Mouse (Mus musculus): ENCODE results near the gene Vmn2r79.
"Not testable (repeated sequence)": the region's sequence is repeated elsewhere in the genome, so short reads cannot be mapped to it uniquely, and the experiment has no call there.

Gene Vmn2r79

GRCm38 (mm10) chr7:86995815-86996214, at the start of gene Vmn2r79:
TSS of gene Vmn2r79 (plus strand) at chr7:86996115.
- DNase-seq (ENCODE audit: low spot score): not testable (repeated sequence)

- no peak for DNase-seq (ENCODE audit: low spot score)
Observed at GRCm38 (mm10) chr7:86994700-86995099, 1.2 kb upstream of the Vmn2r79 start.

DNA sequence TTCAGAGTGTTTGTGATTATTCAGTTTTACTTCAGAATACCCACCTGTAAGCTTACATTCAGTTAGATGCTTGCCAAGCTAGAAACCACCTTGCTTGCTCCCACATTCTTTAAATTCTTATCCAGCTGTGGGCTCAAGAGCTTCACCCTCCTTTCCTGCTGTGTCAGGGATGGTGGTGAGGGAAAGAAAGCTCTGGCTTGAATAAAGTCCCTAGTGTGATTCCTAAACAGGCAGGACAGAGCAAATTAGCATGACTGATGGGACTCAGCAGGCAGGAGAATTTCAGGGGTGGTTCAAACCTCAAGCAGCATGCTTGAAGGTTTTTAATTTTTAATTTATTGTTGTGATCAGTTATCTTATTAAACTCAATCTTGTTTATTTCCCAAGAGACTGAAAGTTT, 30.6 kb downstream of the Vmn2r79 start:
- not testable (repeated sequence) for DNase-seq (ENCODE audit: low spot score)

- no peak for DNase-seq (ENCODE audit: low spot score)
Observed at GRCm38 (mm10) chr7:87063576-87063975, 67.7 kb downstream of the Vmn2r79 start.

All from spleen, adult 12 weeks (tissue).